Mouse (Mus musculus) olfactory bulb, adult 2 months (tissue): ENCODE results near the gene Usp47.

Experiments used
- CTCF ChIP-seq: fragments of 200-500 bp; IDR thresholded peaks from 2 replicates; pipeline ENCODE4 v1.5.1; 2012; ENCODE audit warnings: low read depth, mild to moderate bottlenecking, low read length, moderate library complexity; ENCODE audit not compliant: insufficient read depth
- POLR2A ChIP-seq: fragments of 200-500 bp; IDR thresholded peaks from 2 replicates; pipeline ENCODE4 v1.6.1; 2012; ENCODE audit warnings: mild to moderate bottlenecking, low read depth, low read length, moderate library complexity; ENCODE audit not compliant: insufficient read depth

- TF ChIP-seq CTCF, result no peak
- no peak for TF ChIP-seq POLR2A
These were observed 25.3 kb downstream of the Usp47 start for GRCm38 (mm10) chr7:112048643-112049042.
